Mouse (Mus musculus): Measurements from ENCODE around the gene Chd2.
"Not testable (repeated sequence)": the region's sequence is repeated elsewhere in the genome, so short reads cannot be mapped to it uniquely, and the experiment has no call there.

Gene Chd2

GRCm38 (mm10) chr7:73541412-73542130 is at the start of gene Chd2:
Chd2 (minus strand) TSS chr7:73541830.
- peak; percentile 58 for DNase-seq

GRCm38 (mm10) chr7:73590757-73591156 is 49.1 kb upstream of the Chd2 start:
- no peak for DNase-seq

- no peak for DNase-seq
Measured at GRCm38 (mm10) chr7:73589208-73589771, 47.7 kb upstream of the Chd2 start.

DNA sequence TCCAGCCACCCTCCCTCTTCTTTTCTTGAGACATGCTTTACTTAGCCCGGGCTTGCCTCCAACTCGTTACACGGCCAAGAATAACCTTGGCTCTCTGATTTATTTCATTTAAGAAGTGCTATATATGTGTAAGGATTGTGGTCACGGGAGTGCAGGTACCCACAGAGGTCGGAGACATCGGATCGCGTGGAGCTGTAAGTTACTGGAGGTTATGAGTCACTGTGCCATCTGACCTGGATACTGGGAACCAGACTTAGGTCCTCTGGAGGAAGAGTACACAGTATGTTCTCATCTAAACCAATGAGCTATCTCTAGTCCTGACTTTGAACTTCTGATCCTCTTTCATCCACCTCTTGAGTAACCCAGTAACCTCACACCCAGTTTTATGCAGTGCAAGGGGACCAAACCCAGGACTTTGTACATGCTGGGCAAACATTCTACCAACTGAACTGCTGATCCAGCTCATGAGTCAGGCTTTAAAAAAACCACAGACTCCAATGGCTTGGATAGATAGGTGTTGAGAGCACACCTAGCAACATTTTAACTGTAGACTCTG is 46.8 kb upstream of the Chd2 start:
- DNase-seq, result no peak

DNA sequence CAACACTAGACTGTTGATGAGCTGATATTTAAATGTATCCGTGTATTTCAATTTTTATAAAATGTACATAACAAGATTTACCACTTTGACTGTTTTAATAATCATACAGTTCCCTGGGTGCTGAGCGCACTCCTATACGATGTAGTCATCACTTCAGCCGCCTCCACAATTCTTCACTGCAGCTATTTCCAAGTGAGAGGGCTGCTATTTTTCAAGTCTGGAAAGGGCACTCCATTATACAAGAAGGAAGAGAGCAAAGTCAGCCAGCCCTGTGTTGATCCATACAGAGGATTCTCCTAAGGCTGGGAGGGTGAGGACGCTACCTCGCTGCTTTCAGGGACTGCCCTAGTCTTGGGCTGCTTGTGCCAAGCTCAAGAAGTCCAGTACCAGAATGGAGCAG is 45.1 kb upstream of the Chd2 start:
- no peak for DNase-seq

GRCm38 (mm10) chr7:73586206-73586605 is 44.6 kb upstream of the Chd2 start:
- no peak for DNase-seq

DNA sequence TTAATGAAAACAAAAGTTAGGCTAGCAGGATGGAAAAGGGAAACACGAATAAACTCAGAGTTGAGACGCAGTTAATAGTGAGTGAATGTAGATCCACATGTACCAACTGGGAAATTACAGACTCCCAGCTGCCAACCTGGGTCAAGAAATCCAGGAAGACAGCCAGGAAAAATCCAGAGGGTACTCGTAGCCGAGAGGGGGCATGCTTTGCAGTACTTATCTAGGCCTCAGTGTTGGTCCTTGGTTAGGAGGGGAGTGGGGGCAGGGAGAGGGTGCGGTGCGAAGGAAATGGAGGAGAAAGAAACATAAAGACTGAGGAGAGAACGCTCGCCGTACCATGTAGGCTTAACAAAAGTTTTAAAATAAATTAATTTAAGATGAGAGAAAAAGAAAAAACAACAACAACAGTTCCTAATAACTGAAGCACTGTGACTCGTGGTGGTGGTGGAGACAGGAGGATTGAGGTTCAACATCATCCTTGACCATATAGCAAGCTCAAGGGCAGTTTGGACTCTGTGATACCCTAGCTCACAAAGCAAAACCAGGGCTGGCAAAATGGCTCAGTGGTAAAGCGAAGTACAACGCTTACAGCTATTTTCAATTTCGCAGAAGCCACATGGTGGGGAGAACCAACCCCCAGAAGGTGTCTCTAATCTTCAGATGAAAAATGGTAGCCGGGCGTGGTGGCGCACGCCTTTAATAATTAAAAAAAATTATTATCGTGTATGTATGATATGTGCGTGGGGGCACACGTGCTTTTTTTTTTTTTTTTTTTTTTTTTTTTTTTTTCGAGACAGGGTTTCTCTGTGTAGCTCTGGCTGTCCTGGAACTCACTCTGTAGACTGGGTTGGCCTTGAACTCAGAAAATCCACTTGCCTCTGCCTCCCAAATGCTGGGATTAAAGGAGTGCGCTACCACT is 43.7 kb upstream of the Chd2 start:
- no peak for DNase-seq

DNA sequence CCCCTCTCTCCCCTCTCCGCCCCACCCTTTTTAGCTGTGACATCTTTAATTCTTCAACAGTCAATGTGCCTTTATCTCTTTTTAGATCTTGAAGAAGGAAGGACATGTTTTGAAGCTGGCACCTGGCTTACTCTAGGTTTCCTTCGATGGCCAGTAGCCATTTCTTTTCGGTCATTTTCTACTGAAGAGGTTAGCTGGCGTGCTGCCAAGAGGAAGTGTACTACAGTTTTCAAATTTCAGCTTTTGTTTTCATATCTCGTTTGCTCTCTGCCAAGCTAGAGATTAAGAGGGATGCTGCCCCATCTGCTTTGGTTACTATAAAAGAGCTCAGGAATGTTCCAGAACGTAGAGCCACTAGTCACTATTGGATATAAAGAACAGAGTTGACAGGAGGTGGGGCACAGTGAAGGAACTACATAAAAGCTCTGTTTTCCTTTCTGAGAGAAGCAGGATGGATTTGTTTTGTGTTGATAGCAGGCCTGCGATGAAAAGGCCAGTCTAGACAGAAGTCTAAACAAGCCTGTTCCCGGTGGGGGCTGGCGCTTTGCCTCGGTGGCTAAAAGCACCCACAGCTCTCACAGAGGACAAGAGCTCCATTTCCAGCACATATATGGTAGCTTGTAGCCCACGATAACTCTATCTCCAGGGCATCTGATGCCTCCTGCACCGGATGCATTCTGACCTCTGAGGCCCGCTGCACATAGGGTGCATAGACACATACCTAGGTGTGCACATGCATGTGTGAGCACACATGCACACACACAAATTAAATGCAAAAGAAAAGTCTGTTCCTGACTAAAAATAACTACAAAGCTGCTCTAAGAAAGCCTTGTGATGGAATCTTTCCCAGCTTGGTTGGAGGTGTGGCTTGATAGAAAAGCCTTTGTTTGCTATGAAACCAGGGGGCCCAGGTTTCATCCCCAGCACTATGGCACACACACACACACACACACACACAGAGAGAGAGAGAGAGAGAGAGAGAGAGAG is 42.7 kb upstream of the Chd2 start:
- DNase-seq, result no peak

- no peak for DNase-seq
Measured at GRCm38 (mm10) chr7:73583400-73583799, 41.8 kb upstream of the Chd2 start.

DNA sequence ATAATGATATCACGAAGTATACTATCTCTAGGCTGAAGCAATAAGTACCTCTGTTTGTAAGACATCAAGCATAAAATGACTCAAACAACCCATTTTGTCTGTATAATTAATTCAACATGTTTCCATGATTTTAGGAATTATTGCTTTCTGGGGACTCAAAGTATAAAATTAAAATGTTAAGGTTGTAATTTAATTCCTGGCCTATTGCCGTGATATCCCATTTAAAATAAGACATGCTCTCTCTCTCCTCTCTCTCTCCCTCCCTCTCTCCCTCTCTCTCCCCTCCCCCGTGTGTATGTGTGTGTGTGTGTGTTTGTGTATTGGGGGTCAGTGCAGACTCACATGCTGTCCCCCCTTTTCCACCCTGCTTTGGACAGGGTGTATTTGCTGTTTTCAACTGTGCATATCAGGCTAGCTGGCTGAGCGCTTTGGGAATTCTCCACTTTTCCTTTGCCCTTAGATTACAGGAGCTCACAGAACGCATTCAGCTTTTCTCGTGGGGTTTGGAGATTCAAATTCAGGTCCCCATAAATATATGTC is 40.3 kb upstream of the Chd2 start:
- DNase-seq, result no peak

DNA sequence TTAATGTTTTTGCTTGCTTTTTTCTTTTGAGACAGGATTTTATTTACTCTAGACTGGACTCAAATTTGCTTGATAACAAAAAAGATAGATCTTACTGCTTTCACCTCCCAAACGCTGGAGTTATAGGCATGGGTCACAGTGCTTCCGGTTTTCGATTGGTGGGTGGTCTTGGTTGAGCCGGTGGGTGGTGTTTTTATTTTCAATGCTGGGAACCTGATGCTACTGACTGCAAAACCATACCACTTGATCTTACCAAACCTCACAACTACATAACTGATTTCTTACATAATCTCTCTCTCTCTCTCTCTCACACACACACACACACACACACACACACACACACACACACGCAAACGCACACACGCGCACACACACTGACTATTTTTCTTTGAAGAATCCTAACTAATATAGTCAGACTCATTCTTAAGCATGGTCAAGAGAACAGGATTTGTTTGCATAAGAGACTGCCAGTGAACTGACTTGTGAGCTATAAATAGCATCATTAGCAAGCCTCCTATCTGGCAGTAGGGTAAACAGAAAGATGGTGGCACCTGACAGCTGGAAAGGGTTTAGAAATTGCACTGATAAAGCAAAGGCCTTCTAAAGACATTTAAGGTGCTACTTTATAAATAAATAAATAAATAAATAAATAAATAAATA is 37.6 kb upstream of the Chd2 start:
- DNase-seq, result no peak

DNA sequence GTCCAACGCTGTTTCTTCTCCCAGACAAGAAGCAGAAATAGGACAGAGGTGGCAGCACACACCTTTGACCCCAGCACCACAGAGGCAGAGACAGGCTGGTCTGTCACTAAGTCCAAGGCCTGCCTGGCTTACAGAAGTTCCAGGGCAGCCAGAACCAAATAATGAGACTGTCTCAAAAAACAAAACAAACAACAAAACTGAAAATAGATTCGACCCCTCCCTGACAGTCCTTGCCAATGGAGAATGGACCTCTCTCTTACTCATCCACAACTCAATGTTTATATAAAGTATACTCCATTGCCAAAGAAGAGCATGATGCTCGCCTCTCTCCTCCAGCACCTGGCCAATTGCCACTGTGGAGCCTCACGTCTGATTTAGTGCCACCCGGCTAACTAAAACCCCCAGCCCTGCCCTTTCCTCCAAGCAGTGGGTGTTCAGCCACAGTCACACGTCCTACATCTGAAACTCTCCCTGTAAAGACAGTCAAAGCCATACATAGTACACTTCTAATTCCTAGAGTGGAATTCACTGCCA is 36.3 kb upstream of the Chd2 start:
- DNase-seq, result no peak

DNA sequence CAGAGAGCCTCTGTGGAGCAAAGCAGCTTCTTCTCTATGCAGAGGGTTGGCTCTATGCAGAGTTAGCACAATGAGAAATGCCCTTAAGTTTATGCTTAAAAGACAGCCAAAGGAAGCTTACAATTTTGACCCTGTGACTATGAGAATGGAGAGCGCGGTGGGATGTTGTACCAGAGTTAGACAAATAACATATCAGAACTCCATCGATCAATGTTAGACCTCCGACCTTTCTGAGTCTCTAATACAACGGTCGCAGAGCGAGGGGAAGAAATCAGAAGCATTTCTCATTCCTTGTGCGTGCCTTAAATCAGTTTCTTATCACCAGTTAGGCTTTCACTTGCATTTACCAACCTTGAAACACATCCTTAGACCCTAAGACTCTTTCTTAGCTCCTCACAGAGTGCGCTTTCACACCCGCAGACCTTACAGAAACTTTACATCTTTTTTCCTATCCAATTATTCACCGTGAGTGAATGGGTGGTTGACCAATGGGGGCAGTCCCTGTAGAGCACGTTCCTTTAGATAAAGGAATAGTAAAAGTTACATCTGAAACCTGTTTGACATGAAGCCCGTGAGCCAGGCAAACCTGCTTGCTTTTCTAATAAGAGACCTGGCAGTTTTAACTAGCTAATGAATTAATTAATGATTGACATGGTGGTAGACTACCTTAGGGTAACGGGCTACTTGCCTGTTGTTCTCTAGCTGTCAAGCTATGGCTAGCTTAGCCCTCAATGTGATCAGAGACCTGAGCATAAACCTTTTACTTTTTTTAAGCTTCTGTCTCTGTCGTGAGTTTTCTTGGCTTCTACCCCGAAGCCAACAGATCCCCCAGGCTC is 34.7 kb upstream of the Chd2 start:
- DNase-seq, result no peak

GRCm38 (mm10) chr7:73575257-73575656 is 33.6 kb upstream of the Chd2 start:
- DNase-seq, result no peak

DNA sequence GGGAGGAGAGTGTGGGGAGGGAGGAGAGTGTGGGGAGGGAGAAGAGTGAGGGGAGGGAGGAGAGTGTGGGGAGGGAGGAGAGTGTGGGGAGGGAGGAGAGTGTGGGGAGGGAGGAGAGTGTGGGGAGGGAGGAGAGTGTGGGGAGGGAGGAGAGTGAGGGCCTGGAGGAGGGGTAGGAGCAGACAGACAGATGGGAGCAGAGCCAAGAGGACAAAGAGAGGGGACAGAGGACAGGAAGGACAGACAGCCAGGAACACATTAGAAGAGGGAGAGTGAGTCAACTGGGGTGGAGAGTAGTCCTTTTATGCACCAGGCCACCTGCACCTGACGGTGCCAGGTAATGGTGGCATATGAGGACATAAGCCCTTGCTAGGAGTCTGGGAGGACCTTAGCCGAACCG is 33.0 kb upstream of the Chd2 start:
- DNase-seq, result not testable (repeated sequence)

DNA sequence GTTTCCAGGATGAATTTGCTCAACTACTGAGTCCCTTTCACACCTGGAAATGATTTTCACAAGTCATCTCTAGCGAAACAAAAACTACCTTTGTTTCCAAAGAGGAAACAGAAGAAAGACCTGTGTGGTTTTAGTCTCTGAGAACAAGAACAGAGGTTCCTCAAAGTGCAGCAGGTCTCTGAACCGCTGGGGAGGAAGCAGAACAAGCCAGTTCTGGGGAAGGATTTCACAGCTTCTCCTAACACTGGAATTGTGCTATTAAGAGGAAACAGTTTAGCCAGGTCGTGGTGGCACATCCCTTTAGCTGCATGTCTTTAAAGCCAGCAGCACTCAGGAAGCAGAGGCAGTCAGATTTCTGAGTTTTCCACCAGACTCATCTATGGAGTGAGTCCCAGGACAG is 30.9 kb upstream of the Chd2 start:
- no peak for DNase-seq

- no peak for DNase-seq
Measured at GRCm38 (mm10) chr7:73568801-73569403, 27.3 kb upstream of the Chd2 start.

GRCm38 (mm10) chr7:73567754-73568161 is 26.1 kb upstream of the Chd2 start:
- no peak for DNase-seq

DNA sequence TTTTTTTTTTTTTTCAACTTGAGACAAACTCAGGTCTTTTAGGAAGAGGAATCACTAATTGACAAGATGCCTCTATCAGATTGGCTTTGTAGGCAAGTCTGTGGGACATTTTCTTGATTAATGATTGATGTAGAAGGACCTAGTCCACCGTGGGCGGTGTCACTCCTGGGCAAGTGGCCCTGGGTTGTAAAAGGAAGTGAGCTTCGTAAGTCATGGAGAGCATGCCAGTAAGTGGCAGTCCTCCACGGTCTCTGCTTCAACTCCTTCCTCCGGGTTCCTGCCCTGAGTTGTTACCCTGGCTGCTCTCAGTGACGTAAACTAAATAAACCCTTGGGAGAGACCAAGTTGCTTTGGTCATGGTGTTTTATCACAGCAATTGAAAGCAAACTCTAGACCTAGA is 22.5 kb upstream of the Chd2 start:
- no peak for DNase-seq

Data from cerebellum, adult 11-12 months (tissue).